Mouse (Mus musculus) small intestine, adult 2 months (tissue): ENCODE results near the gene Cypt1.

Experiments used
- CTCF ChIP-seq: fragments of 200-500 bp; IDR thresholded peaks from 2 replicates; pipeline ENCODE4 v1.5.1; 2012; ENCODE audit warnings: low read depth, mild to moderate bottlenecking, control low read depth, inconsistent platforms, low read length, moderate library complexity, mixed read lengths; ENCODE audit not compliant: insufficient replicate concordance, insufficient read length; ENCODE audit errors: extremely low read depth
- POLR2A ChIP-seq: fragments of 200-500 bp; IDR thresholded peaks from 2 replicates; pipeline ENCODE4 v1.6.1; 2012; ENCODE audit warnings: low read depth, mild to moderate bottlenecking, control low read depth, inconsistent platforms, low read length, moderate library complexity

GRCm38 (mm10) chrX:16522569-16522968, at the start of gene Cypt1:
- no peak for TF ChIP-seq CTCF
- TF ChIP-seq POLR2A: no peak
